Mouse (Mus musculus) stomach, postnatal 0 days (tissue): ENCODE results near the gene Tnnt1. TPM values are rescaled to one million over a fixed set of nuclear protein-coding genes. Genes with fewer than 3 reads are reported as not detected.

ENCODE experiments used
- ATAC-seq: fragments of 200-750 bp; cut with Nextera tagmentation; 2 replicates; pipeline ENCODE4 v1.8.0; 2017; ENCODE audit not compliant: low FRiP score, low TSS enrichment
- DNase-seq: peaks from one replicate; pipeline ENCODE4 v3.0.0-alpha.2; 2016; ENCODE audit warnings: low spot score
- H3K27ac ChIP-seq: fragments of 300-500 bp; sonication (generic); replicated peaks from 2 replicates; pipeline ENCODE4 v1.5.1; 2014; ENCODE audit warnings: mild to moderate bottlenecking, control low read depth
- H3K27me3 ChIP-seq: fragments of 300-500 bp; sonication (generic); 2 replicates; pipeline ENCODE4 v1.6.1; 2014; ENCODE audit warnings: low read length; ENCODE audit not compliant: control insufficient read depth, insufficient read depth
- H3K36me3 ChIP-seq: fragments of 300-500 bp; sonication (generic); 2 replicates; pipeline ENCODE4 v1.6.1; 2014; ENCODE audit warnings: low read length, mixed read lengths; ENCODE audit not compliant: control insufficient read depth, insufficient read depth
- H3K4me1 ChIP-seq: fragments of 300-500 bp; sonication (generic); replicated peaks from 2 replicates; pipeline ENCODE4 v1.6.1; 2014; ENCODE audit warnings: antibody characterized with exemption; ENCODE audit not compliant: control insufficient read depth, insufficient read depth
- H3K4me2 ChIP-seq: fragments of 300-500 bp; sonication (generic); replicated peaks from 2 replicates; pipeline ENCODE4 v1.6.1; 2014; ENCODE audit warnings: low read depth, mild to moderate bottlenecking, control low read depth, moderate library complexity
- H3K4me3 ChIP-seq: fragments of 300-500 bp; sonication (generic); 2 replicates; pipeline ENCODE4 v1.5.1; 2014; ENCODE audit warnings: low read depth, low read length, control low read depth
- H3K9ac ChIP-seq: fragments of 300-500 bp; sonication (generic); 2 replicates; pipeline ENCODE4 v1.6.1; 2014; ENCODE audit warnings: mild to moderate bottlenecking, low read length, control low read depth, mixed read lengths
- H3K9me3 ChIP-seq: fragments of 300-500 bp; sonication (generic); 2 replicates; pipeline ENCODE4 v1.6.1; 2016; ENCODE audit warnings: low read length; ENCODE audit not compliant: control insufficient read depth
- CTCF ChIP-seq: IDR thresholded peaks from 2 replicates; pipeline ENCODE4 v1.5.1; 2016; ENCODE audit warnings: antibody characterized with exemption, low read depth, mild to moderate bottlenecking, moderate library complexity
- EP300 ChIP-seq: optimal IDR thresholded peaks from 2 replicates; pipeline ENCODE3; 2016; ENCODE audit warnings: antibody characterized with exemption
- WGBS: fragments of 180-500 bp; shearing (Covaris S2); extraction: QIAGEN DNeasy Blood & Tissue Kit; methylation state at CpG from one replicate; pipeline ENCODE4 v1.1.7; 2014; 5-methylcytosine and 5-hydroxymethylcytosine counted together
- polyA plus RNA-seq: library from polyadenylated mRNA; unstranded; fragments of >200 nt; fragmentation: Nextera tagmentation; extraction: Ambion mirVana; gene quantifications from 2 replicates; pipeline ENCODE4 v1.2.1, GENCODE M21; 2015

Gene Tnnt1
- polyA plus RNA-seq, 1 experiment from 2014 or later = 15.5 TPM

DNA sequence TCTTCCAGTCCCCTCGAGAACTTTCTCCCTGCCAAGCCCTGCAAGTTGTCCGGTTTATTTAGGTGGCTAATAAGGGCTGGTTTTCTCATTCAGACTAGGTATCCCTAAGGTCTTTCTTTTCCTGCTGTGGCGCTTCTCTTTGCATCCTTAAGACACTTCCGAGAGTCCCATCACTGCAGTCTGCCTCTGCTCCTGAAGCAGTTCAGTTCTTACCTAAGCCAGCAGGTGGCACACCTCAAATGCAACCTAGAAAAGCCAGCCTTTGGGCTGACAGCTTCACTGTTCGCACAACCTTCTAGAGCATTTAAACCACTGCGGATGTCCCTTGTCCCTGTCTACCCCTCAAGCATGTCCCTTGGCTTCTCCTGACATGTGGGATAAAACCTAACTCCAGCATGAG lies 36.5 kb downstream of the Tnnt1 start:
- WGBS = 24% methylated on average over 6 of the region's 6 CpGs
- TF ChIP-seq CTCF = peak; percentile 81
- no peak for TF ChIP-seq EP300
- no peak overlapping the region; the same call in 1 of the 2 replicates for H3K4me2 ChIP-seq
- no peak overlapping the region for H3K4me3 ChIP-seq
- no peaks in the 10 kb centered on the region; the same call in 1 of the 2 replicates for H3K4me1 ChIP-seq
- 0 out of 2 replicates have a peak overlapping the region, but pooled peaks have one; percentile 86 for H3K27ac ChIP-seq
- H3K9me3 ChIP-seq = no peaks in the 10 kb centered on the region
- H3K36me3 ChIP-seq = peaks cover 31% of the 10 kb centered on the region
- H3K9ac ChIP-seq = no peak overlapping the region
- H3K27me3 ChIP-seq = no peaks in the 10 kb centered on the region
- DNase-seq (peak; percentile 70), ATAC-seq (peak; percentile 5; the same call in 1 of the 2 replicates)

DNA sequence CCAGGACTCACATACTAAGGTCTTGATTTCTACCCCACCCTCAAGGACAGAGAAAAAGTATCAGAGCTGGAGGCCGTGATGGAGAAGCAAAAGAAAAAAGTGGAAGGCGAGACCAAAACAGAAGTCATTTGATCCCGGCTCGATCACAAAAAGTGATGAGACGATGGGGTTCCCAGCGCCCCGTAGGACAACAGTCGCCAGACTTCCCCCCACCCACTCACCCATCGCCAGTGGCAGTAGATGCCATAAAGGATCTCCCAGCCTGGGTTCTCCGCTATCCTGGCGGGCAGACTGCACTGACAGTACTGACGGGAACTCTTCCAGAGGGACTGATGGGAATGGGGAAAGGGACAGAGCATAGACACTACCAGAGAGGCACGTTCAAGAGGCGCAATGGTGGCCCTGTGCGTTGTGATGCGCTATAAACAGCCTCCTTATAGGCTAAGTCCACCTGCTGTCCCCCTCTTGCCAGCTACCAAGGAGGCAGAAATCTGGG lies 37.3 kb downstream of the Tnnt1 start:
- peak overlapping the region; percentile 77 for H3K4me2 ChIP-seq
- ATAC-seq (no peak), DNase-seq (peak; percentile 23)
- H3K36me3 ChIP-seq = peaks cover 26% of the 10 kb centered on the region
- peak overlapping the region; percentile 44 for H3K4me3 ChIP-seq
- H3K9ac ChIP-seq = peak overlapping the region; percentile 55
- no peaks in the 10 kb centered on the region for H3K27me3 ChIP-seq
- TF ChIP-seq EP300 (no peak), CTCF (no peak)
- H3K9me3 ChIP-seq = no peaks in the 10 kb centered on the region
- H3K4me1 ChIP-seq = no peaks in the 10 kb centered on the region; the same call in 1 of the 2 replicates
- 8% methylated on average over 16 of the region's 16 CpGs for WGBS
- peak overlapping the region; percentile 86 for H3K27ac ChIP-seq

DNA sequence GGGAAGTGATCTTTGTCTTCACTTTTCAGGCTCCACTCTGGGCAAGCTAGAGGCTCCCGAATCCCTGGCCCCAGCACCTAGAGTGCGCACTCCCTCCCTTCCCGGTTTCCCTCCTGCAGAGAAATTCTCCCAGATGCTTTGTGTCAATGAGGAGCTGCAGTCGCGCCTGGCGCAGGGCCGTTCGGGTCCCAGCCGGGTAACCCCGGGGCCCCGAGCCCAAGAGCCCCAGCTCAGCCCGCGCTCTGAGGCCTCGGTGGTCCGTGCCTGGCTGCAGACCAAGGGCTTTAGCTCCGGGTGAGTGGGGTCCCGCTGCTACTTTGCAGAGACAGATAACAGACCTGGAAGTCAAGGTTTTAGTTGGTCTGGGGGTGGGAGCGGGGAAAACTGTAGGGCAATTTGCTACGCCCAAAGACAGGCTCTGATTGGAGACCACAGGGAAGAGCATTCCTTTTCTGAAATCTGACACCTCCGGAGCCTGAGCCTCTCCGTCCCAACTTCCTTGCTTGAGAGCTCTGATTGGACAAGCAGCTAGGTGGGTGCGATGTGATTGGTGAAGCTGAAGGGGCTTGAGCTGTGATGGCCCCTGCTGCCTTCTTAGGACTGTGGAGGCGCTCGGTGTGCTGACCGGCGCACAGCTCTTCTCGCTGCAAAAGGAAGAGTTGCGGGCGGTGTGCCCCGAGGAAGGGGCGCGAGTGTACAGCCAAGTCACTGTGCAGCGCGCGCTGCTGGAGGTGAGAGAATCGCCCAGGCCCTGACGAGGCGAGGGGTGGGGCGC lies 38.0 kb downstream of the Tnnt1 start:
- peak; percentile 81 for DNase-seq
- peak overlapping the region; percentile 44 for H3K4me3 ChIP-seq
- no peaks in the 10 kb centered on the region; the same call in 1 of the 2 replicates for H3K4me1 ChIP-seq
- no peaks in the 10 kb centered on the region for H3K9me3 ChIP-seq
- TF ChIP-seq EP300 (no peak), CTCF (peak; percentile 37; the same call in 1 of the 2 replicates)
- peak; percentile 91 for ATAC-seq
- peak overlapping the region; percentile 62 for H3K9ac ChIP-seq
- under 1% methylated on average over 39 of the region's 39 CpGs for WGBS
- H3K27ac ChIP-seq = peak overlapping the region; percentile 90
- H3K36me3 ChIP-seq = peaks cover 20% of the 10 kb centered on the region
- H3K4me2 ChIP-seq = peak overlapping the region; percentile 77
- H3K27me3 ChIP-seq = no peaks in the 10 kb centered on the region

DNA sequence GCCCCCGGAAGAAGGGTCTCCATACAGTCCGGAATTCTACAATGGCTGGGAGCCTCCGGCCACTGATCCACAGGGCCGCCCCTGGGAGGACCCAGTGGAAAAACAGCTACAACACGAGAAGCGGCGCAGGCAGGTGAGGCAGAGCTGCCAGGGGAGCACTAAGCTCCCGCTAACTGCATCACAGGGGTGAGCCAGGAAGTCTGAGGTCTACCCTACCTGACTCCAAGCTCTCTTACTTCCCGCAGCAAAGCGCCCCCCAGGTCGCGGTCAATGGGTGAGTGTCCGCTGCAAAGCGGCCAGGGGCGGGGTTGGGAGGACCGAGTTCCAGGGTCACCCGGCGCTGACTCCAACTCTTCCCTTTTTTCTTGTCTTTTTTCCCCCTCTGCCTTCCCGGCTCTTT lies 42.2 kb downstream of the Tnnt1 start:
- no peak for TF ChIP-seq EP300
- TF ChIP-seq CTCF = no peak
- H3K27ac ChIP-seq = no peak overlapping the region
- no peaks in the 10 kb centered on the region for H3K4me1 ChIP-seq
- no peak overlapping the region for H3K4me3 ChIP-seq
- H3K9me3 ChIP-seq = no peaks in the 10 kb centered on the region
- no peaks in the 10 kb centered on the region for H3K36me3 ChIP-seq
- no peak overlapping the region for H3K9ac ChIP-seq
- H3K27me3 ChIP-seq = no peaks in the 10 kb centered on the region
- no peak overlapping the region for H3K4me2 ChIP-seq
- DNase-seq = no peak
- no peak for ATAC-seq
- 19% methylated on average over 19 of the region's 19 CpGs for WGBS

DNA sequence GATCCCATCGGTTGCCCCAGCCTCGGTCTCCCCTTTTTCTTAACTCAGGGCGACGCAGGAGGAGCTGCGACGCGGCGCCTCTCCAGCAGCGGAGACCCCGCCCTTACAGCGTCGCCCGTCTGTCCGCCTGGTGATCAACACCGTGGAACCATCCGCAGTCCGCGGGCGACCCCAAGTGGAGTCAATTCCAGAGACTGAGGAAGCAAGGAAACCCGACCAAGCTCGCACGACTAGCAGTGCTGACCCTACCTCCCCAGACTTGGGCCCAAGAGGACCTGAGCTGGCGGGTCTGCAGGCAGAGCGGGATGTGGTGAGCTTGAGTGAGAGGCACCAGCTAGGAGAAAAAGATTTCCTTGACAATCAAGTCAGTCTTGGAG lies 45.0 kb downstream of the Tnnt1 start:
- Histone ChIP-seq H3K27ac (no peak overlapping the region), H3K9me3 (no peaks in the 10 kb centered on the region), H3K4me1 (no peaks in the 10 kb centered on the region), H3K9ac (peak overlapping the region; percentile 45), H3K4me2 (peak overlapping the region; percentile 74), H3K27me3 (no peaks in the 10 kb centered on the region), H3K4me3 (peak overlapping the region; percentile 45), H3K36me3 (no peaks in the 10 kb centered on the region; the same call in 1 of the 2 replicates)
- WGBS = 2% methylated on average over 24 of the region's 24 CpGs
- peak; percentile 74 for ATAC-seq
- TF ChIP-seq EP300 = no peak
- peak; percentile 90 for TF ChIP-seq CTCF
- peak; percentile 88 for DNase-seq
